Mouse (Mus musculus): Measurements from ENCODE around the gene Srxn1.

DNA sequence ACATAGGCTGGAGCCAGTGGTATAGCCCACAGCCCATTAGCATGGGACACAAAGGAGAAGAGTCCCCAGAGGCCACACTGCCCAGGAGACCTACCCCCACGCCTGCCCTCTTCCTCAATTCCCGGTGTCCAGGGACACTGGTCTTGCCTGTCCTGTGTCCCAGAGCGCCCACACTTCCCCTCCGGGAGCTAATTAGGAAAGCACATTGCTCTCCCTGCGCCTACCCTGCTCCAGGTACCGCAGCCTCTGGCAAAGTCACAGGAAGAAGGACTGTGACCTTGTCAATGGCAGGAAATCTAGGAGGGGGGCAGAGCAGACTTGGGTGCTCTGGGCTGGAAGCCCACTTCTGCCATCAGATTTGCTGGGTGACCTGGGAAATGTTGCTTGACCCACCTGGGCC is 45.1 kb downstream of the Srxn1 start:
- TF ChIP-seq TAL1 (IDR thresholded peaks at IDR 0.05; ENCODE audit: low read length) (no peak), GATA1 (IDR thresholded peaks at IDR 0.05; ENCODE audit: low read length) (no peak)

Measured in erythroblast, embryonic 14.5 days (primary cell).